In the genomic region with DNA sequence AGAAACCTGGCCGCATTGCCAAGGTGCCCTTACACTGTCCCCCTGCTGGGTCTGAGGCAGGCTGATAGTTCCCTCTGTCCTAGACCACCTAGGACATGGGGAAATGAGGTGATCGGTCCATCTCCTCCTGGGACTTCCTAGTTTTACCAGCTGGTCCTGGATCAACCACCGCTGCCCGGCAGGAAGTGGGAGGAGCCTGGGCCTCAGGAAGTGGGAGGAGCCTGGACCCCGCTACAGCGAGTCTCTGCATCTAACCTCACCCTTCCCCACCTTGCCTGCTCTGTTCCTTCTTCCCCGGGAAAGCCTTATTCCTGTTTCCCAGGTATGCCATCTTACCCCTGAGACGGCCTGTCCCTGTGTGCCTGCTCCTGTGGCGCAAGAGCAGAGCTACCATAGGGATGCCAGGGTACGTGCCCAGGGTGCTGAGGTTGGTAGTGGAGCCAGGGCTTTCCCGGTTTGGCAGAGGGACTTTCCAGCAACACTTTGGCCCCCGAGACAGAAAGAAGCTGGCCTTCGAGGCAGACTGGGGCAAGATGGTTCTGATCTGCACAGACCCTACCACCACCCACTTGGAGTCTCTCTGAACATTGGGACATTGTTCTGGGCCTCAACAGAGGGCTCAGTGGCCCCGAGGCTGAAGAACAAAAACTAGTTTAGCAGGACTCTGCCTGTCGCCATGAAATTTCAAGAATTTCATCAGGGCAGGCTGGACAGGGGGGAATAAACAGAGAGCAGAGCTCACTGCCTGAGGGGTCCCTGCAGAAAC, we compare ENCODE assay signal across 8 mouse cellular contexts.
DNase-seq lines count a peak whose midpoint lies in the region; ATAC-seq and TF ChIP-seq lines count a peak whose summit lies in the region.

No protein-coding gene starts in this region.

- no peak overlapping the region for H3K27ac ChIP-seq in kidney, adult 2 months (ENCODE audit: insufficient read depth, low read depth, low read length)
- peak overlapping the region; percentile 23; the same call in 1 of the 2 replicates for H3K27ac ChIP-seq in liver, embryonic 13.5 days
- no peak overlapping the region for H3K27ac ChIP-seq in testis, adult 2 months (ENCODE audit: control insufficient read depth, insufficient read depth, low read depth, low read length)

- TF ChIP-seq POLR2A in kidney, adult 2 months (IDR thresholded peaks at IDR 0.05; ENCODE audit: low read depth, low read length), result no peak
- no peak for TF ChIP-seq POLR2A in testis, adult 2 months (IDR thresholded peaks at IDR 0.05; ENCODE audit: control insufficient read depth, low read depth, low read length)

- no peaks in the 10 kb centered on the region for H3K36me3 ChIP-seq in kidney, adult 2 months (ENCODE audit: control insufficient read depth, insufficient read depth, low read length)
- peaks cover 20% of the 10 kb centered on the region for H3K36me3 ChIP-seq in liver, embryonic 13.5 days
- no peaks in the 10 kb centered on the region for H3K36me3 ChIP-seq in testis, adult 2 months (ENCODE audit: control insufficient read depth, insufficient read depth, low read length)

- no peaks in the 10 kb centered on the region for H3K4me1 ChIP-seq in kidney, adult 2 months (ENCODE audit: control insufficient read depth, insufficient read depth, low read length)
- peaks cover 28% of the 10 kb centered on the region for H3K4me1 ChIP-seq in liver, embryonic 13.5 days (replicated peaks)
- H3K4me1 ChIP-seq in testis, adult 2 months (ENCODE audit: control insufficient read depth, insufficient read depth, low read length), result peaks cover 5% of the 10 kb centered on the region; the same call in 1 of the 2 replicates

- no peaks in the 10 kb centered on the region for H3K27me3 ChIP-seq in kidney, adult 2 months (replicated peaks; ENCODE audit: control insufficient read depth, insufficient read depth, low read length)
- no peaks in the 10 kb centered on the region for H3K27me3 ChIP-seq in liver, embryonic 13.5 days
- H3K27me3 ChIP-seq in testis, adult 2 months (ENCODE audit: control insufficient read depth, insufficient read depth, low read length), result no peaks in the 10 kb centered on the region

- ATAC-seq in liver, embryonic 13.5 days (ENCODE audit: low read depth), result peak; percentile 37; the same call in 1 of the 2 replicates

- peak; percentile 27 for DNase-seq in kidney, adult 2 months
- no peak for DNase-seq in kidney, adult 8-10 months
- peak; percentile 92 for DNase-seq in fat pad, adult 2 months (ENCODE audit: extremely low read depth, low read depth, low spot score)
- DNase-seq in liver, embryonic 13.5 days, result peak; percentile 61
- DNase-seq in urinary bladder, adult 18-20 months (ENCODE audit: low spot score in 2 of 2), result no peak
- no peak for DNase-seq in spleen, postnatal 14 days (ENCODE audit: low spot score in 2 of 2)
- DNase-seq in frontal cortex, postnatal 25 days (ENCODE audit: low spot score in 2 of 2), result no peak

- peak overlapping the region; percentile 62 for H3K9ac ChIP-seq in liver, embryonic 13.5 days

- TF ChIP-seq CTCF in kidney, adult 2 months (conservative IDR thresholded peaks at IDR 0.05; ENCODE audit: insufficient read depth, insufficient read length, low read depth, low read length), result no peak
- no peak for TF ChIP-seq CTCF in testis, adult 2 months (IDR thresholded peaks at IDR 0.05; ENCODE audit: control insufficient read depth, insufficient read depth, insufficient replicate concordance, low read depth, low read length)

- no peaks in the 10 kb centered on the region for H3K9me3 ChIP-seq in liver, embryonic 13.5 days (replicated peaks)

- H3K4me3 ChIP-seq in kidney, adult 2 months (ENCODE audit: insufficient read depth, low read depth, low read length), result peak overlapping the region; percentile 35
- peak overlapping the region; percentile 42 for H3K4me3 ChIP-seq in liver, embryonic 13.5 days (replicated peaks)
- peak overlapping the region; percentile 81 for H3K4me3 ChIP-seq in testis, adult 2 months (ENCODE audit: control insufficient read depth, low read depth, low read length)

- WGBS in kidney, adult 2 months, result 55% methylated on average over 15 of the region's 15 CpGs
- 23% methylated on average over 15 of the region's 15 CpGs for WGBS in liver, embryonic 13.5 days (ENCODE audit: insufficient replicate concordance)

- peak overlapping the region; percentile 62 for H3K4me2 ChIP-seq in liver, embryonic 13.5 days

Comparison
In these comparisons a context has a peak if more than half of its experiments do, and no peak if none do; other contexts are left out.
1. DNase-seq: peak in kidney, adult 2 months (single experiment), fat pad, adult 2 months (single experiment) and liver, embryonic 13.5 days (single experiment); none in kidney, adult 8-10 months (0 of 2), urinary bladder, adult 18-20 months (0 of 2), spleen, postnatal 14 days (0 of 2) and frontal cortex, postnatal 25 days (0 of 2).
2. Peak in every context shown above with its lines, with median percentiles within 50 percentile points of each other: H3K4me3 ChIP-seq.